Mouse (Mus musculus): ENCODE data around the gene Myo1b. TPM values are rescaled to one million over a fixed set of nuclear protein-coding genes. Genes with fewer than 3 reads are reported as not detected.
"Not testable (repeated sequence)": the region's sequence is repeated elsewhere in the genome, so short reads cannot be mapped to it uniquely, and the experiment has no call there.

Myo1b gene
- polyA plus RNA-seq, 1 experiment from 2014 or later, result 142 TPM

GRCm38 (mm10) chr1:51875462-51876225 lies 40.2 kb downstream of the Myo1b start:
- ATAC-seq (ENCODE audit: insufficient number of reproducible peaks, insufficient read depth, low FRiP score, low TSS enrichment, low read depth), result no peak
- Histone ChIP-seq H3K27me3 (no peaks in the 10 kb centered on the region), H3K27ac (no peak overlapping the region), H3K4me1 (replicated peaks) (peaks cover 24% of the 10 kb centered on the region), H3K36me3 (peaks cover 5% of the 10 kb centered on the region; the same call in 1 of the 2 replicates), H3K4me3 (replicated peaks) (no peak overlapping the region), H3K9ac (replicated peaks) (no peak overlapping the region), H3K4me2 (no peak overlapping the region), H3K9me3 (no peaks in the 10 kb centered on the region)
- WGBS, result 89% methylated on average over 15 of the region's 15 CpGs

DNA sequence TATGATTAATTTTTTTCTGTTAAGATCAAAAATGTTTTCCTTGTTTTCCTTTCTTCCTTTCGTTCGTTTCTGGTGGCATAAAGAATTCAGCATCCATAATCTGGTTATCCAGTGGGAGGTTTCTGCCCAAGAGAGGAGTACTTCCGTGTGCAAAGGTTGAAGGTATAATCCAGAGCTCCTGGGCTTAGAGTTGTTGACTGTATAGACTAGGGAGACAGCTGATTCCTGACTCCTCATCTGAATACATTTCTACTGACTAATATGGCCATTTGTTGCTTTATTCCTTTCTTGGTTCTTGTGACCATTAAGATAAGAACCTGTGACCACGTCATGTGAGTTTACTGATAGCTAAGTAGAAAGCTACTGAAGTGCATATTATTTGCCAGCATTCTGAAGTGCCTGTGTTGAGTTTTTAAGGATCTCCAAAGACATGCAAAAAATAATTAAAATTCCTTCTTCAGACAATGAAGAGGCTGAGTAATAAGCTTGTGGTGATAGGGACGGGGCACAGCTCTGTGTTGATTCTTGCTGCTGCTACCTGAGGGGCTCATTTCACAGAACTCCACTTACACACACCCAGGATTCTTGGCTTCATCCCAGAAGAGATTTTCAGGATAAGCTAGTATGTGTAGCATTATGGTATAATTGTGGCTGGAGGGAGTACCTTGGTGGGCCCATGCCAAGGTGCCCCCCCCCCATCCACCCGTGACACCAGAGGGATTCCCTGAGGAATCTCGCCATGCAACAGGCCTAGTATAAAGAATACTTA lies 43.2 kb downstream of the Myo1b start:
- 0 out of 2 replicates have a peak, but pooled peaks cover 6% of the 10 kb centered on the region for H3K9me3 ChIP-seq
- WGBS, result 76% methylated on average over 7 of the region's 7 CpGs
- H3K4me2 ChIP-seq, result no peak overlapping the region
- no peaks in the 10 kb centered on the region for H3K27me3 ChIP-seq
- peaks cover 10% of the 10 kb centered on the region; the same call in 1 of the 2 replicates for H3K4me1 ChIP-seq (replicated peaks)
- peaks cover 9% of the 10 kb centered on the region for H3K36me3 ChIP-seq
- ATAC-seq (ENCODE audit: insufficient number of reproducible peaks, insufficient read depth, low FRiP score, low TSS enrichment, low read depth), result no peak
- H3K27ac ChIP-seq, result no peak overlapping the region
- H3K4me3 ChIP-seq (replicated peaks), result no peak overlapping the region
- H3K9ac ChIP-seq (replicated peaks), result no peak overlapping the region

DNA sequence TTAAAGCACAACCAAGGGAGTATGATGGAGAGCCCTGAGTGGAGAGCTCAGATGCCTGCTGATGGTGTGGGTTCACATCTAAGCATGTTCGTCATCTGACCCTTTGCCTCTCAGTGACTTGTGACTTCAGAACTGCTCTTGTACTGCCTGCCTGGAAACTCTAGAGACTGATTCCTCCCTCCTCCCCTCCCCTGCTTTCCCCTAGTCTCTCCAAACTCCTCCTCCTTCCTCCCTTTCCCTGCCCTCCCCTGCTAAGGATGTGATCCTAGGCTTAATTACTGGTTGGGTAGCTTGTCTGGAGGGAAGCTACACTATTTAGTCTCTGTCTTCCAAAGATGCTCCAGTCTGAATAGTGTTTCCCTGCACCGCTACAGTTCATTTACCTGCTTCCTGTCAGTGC lies 44.6 kb downstream of the Myo1b start:
- ATAC-seq (ENCODE audit: insufficient number of reproducible peaks, insufficient read depth, low FRiP score, low TSS enrichment, low read depth), result not testable (repeated sequence)

DNA sequence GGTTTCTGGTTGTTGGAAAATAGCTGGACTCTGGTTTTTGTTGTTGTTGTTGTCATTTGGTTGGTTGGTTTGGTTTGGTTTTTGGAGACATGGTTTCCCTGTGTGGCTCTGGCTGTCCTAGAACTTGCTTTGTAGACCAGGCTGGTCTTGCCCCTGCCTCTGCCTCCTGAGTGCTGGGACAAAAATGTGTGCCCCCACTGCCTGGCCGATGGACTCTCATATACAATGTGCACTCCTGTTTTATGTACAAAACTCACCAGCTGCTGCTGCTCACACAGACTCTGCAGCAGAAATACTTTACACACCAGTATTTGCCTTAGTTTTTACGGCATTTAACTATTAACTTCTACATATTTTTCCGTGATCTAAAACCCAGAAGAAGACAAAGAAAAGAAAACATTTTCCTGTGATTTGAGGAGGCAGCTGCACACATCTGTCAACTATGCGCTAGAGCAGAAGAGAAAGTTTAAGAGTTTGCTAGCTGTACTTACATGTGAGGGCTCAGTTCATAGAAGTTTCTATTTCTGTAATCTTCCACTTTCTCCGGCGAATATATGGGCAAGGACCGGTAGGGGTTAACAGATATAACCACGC lies 52.9 kb downstream of the Myo1b start:
- Histone ChIP-seq H3K4me3 (replicated peaks) (no peak overlapping the region), H3K4me1 (replicated peaks) (0 out of 2 replicates have a peak, but pooled peaks cover 8% of the 10 kb centered on the region), H3K9me3 (no peaks in the 10 kb centered on the region), H3K4me2 (no peak overlapping the region), H3K27ac (0 out of 2 replicates have a peak overlapping the region, but pooled peaks have one; percentile 50), H3K27me3 (no peaks in the 10 kb centered on the region), H3K9ac (replicated peaks) (no peak overlapping the region), H3K36me3 (peaks cover 43% of the 10 kb centered on the region)
- 84% methylated on average over 8 of the region's 8 CpGs for WGBS
- ATAC-seq (ENCODE audit: insufficient number of reproducible peaks, insufficient read depth, low FRiP score, low TSS enrichment, low read depth), result no peak

More for the DNA sequence above, 44.6 kb downstream of the Myo1b start:
- peaks cover 17% of the 10 kb centered on the region for H3K36me3 ChIP-seq
- H3K27me3 ChIP-seq; H3K4me1 ChIP-seq (replicated peaks); H3K4me3 ChIP-seq (replicated peaks); H3K9me3 ChIP-seq; H3K4me2 ChIP-seq; H3K27ac ChIP-seq; H3K9ac ChIP-seq (replicated peaks): not testable (repeated sequence)
- 86% methylated on average over 2 of the region's 2 CpGs for WGBS

DNA sequence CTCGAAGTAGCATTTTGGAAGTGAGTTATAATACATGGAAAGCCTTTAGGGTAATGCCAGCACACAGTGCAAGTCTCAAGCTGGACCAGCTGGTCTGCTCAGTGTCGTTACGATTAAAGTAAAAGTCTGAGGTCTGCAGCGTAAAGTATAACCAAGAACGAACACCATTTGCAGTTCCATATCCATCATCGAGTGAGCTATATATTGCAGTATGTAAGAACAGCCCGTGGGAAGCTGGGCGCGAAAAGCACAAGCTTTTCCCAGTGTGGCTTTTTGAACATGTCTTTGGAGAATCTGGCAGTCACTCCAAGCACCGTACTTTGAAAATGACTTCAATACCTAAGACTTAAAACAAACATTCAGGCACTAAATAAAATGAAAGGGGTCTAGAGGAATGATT lies 55.0 kb downstream of the Myo1b start:
- H3K4me2 ChIP-seq, result no peak overlapping the region
- no peaks in the 10 kb centered on the region for H3K9me3 ChIP-seq
- no peak overlapping the region for H3K27ac ChIP-seq
- no peak overlapping the region for H3K4me3 ChIP-seq (replicated peaks)
- H3K9ac ChIP-seq (replicated peaks), result no peak overlapping the region
- no peak for ATAC-seq (ENCODE audit: insufficient number of reproducible peaks, insufficient read depth, low FRiP score, low TSS enrichment, low read depth)
- peaks cover 36% of the 10 kb centered on the region for H3K36me3 ChIP-seq
- H3K27me3 ChIP-seq, result no peaks in the 10 kb centered on the region
- WGBS, result 91% methylated on average over 10 of the region's 10 CpGs
- H3K4me1 ChIP-seq (replicated peaks), result 0 out of 2 replicates have a peak, but pooled peaks cover 8% of the 10 kb centered on the region

- Histone ChIP-seq H3K36me3 (peaks cover 43% of the 10 kb centered on the region), H3K27ac (no peak overlapping the region), H3K4me3 (replicated peaks) (no peak overlapping the region), H3K4me2 (no peak overlapping the region), H3K4me1 (replicated peaks) (no peaks in the 10 kb centered on the region), H3K27me3 (no peaks in the 10 kb centered on the region), H3K9me3 (no peaks in the 10 kb centered on the region), H3K9ac (replicated peaks) (no peak overlapping the region)
- WGBS, result 78% methylated on average over 4 of the region's 4 CpGs
- no peak for ATAC-seq (ENCODE audit: insufficient number of reproducible peaks, insufficient read depth, low FRiP score, low TSS enrichment, low read depth)
Measured at GRCm38 (mm10) chr1:51856946-51857345, 58.9 kb downstream of the Myo1b start.

GRCm38 (mm10) chr1:51856245-51856915 lies 59.5 kb downstream of the Myo1b start:
- no peaks in the 10 kb centered on the region for H3K27me3 ChIP-seq
- ATAC-seq (ENCODE audit: insufficient number of reproducible peaks, insufficient read depth, low FRiP score, low TSS enrichment, low read depth), result no peak
- WGBS, result 89% methylated on average over 11 of the region's 11 CpGs
- H3K4me2 ChIP-seq, result no peak overlapping the region
- peaks cover 40% of the 10 kb centered on the region for H3K36me3 ChIP-seq
- no peak overlapping the region for H3K4me3 ChIP-seq (replicated peaks)
- no peaks in the 10 kb centered on the region for H3K9me3 ChIP-seq
- 0 out of 2 replicates have a peak, but pooled peaks cover 2% of the 10 kb centered on the region for H3K4me1 ChIP-seq (replicated peaks)
- no peak overlapping the region for H3K9ac ChIP-seq (replicated peaks)
- H3K27ac ChIP-seq, result no peak overlapping the region

DNA sequence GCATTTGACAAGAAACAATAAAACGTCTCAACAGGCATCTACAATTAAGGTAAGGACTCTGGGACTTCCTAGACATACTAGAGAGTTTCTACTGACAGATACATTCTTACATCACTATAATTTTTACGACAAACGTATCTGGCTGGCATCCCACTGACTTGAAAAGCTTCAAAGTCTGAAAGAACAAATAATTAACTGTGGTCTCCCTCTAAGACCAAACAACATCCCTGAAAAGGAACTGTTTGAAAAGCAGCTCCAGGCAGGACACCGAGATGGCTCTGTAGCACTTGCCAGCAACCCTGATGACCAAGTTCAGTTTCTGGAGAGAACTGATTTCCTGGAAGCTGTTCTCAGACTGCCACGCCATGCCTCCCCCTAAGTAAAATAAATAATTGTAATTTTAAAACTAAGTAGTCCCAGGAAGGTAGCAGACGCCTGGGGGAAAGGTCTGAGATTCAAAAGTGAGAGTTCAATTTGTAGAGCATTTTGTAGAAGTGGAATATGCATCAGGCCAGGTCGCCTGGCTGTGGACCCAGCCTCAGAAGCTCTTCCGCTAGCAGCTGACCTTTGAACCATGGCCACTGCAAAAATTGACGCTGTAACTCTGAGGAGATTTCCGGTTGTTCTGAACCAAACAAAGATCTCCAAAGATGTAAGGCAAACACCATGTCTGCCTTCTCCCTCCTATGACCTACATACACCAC lies 60.2 kb downstream of the Myo1b start:
- H3K9me3 ChIP-seq, result no peaks in the 10 kb centered on the region
- H3K4me3 ChIP-seq (replicated peaks), result no peak overlapping the region
- H3K27me3 ChIP-seq, result no peaks in the 10 kb centered on the region
- 0 out of 2 replicates have a peak, but pooled peaks cover 3% of the 10 kb centered on the region for H3K4me1 ChIP-seq (replicated peaks)
- peaks cover 38% of the 10 kb centered on the region for H3K36me3 ChIP-seq
- no peak overlapping the region for H3K9ac ChIP-seq (replicated peaks)
- WGBS, result 67% methylated on average over 10 of the region's 10 CpGs
- no peak overlapping the region for H3K27ac ChIP-seq
- ATAC-seq (ENCODE audit: insufficient number of reproducible peaks, insufficient read depth, low FRiP score, low TSS enrichment, low read depth), result no peak
- H3K4me2 ChIP-seq, result no peak overlapping the region

GRCm38 (mm10) chr1:51852314-51852713 lies 63.6 kb downstream of the Myo1b start:
- H3K27me3 ChIP-seq, result no peaks in the 10 kb centered on the region
- no peak for ATAC-seq (ENCODE audit: insufficient number of reproducible peaks, insufficient read depth, low FRiP score, low TSS enrichment, low read depth)
- 84% methylated on average over 5 of the region's 5 CpGs for WGBS
- 0 out of 2 replicates have a peak, but pooled peaks cover 3% of the 10 kb centered on the region for H3K4me1 ChIP-seq (replicated peaks)
- H3K4me2 ChIP-seq, result no peak overlapping the region
- H3K27ac ChIP-seq, result no peak overlapping the region
- no peaks in the 10 kb centered on the region for H3K9me3 ChIP-seq
- H3K9ac ChIP-seq (replicated peaks), result no peak overlapping the region
- H3K36me3 ChIP-seq, result peaks cover 20% of the 10 kb centered on the region; the same call in 1 of the 2 replicates
- H3K4me3 ChIP-seq (replicated peaks), result no peak overlapping the region

- 73% methylated on average over 8 of the region's 8 CpGs for WGBS
Measured at GRCm38 (mm10) chr1:51849570-51850211, 66.2 kb downstream of the Myo1b start.

More at GRCm38 (mm10) chr1:51849570-51850211, 66.2 kb downstream of the Myo1b start:
- H3K9me3 ChIP-seq, result no peaks in the 10 kb centered on the region
- ATAC-seq (ENCODE audit: insufficient number of reproducible peaks, insufficient read depth, low FRiP score, low TSS enrichment, low read depth), result no peak
- H3K4me3 ChIP-seq (replicated peaks), result no peak overlapping the region
- 0 out of 2 replicates have a peak, but pooled peaks cover 3% of the 10 kb centered on the region for H3K4me1 ChIP-seq (replicated peaks)
- no peak overlapping the region for H3K27ac ChIP-seq
- no peaks in the 10 kb centered on the region for H3K27me3 ChIP-seq
- H3K4me2 ChIP-seq, result no peak overlapping the region
- H3K9ac ChIP-seq (replicated peaks), result no peak overlapping the region
- peaks cover 13% of the 10 kb centered on the region; the same call in 1 of the 2 replicates for H3K36me3 ChIP-seq
